Mouse (Mus musculus): ENCODE results near the gene Ift57.

The Ift57 gene

DNA sequence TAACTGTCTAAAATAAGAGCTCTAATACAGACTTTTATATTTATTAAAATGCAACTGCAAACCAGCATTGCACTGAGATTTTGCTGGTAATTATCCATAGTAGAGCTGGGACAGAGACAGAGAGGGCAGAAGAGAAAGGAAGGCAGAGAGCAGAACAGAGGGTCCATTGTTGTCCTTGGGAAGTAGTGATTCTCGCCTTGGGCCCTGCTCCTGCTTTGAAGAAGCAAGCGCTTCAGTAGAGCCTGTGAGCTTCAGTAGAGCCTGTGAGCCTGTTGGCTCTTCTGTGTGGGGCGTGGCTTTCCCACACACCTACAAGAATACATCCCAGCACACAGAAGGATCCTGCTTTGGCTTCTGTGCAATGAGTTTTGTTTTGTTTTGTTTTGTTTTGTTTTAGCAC lies 54.3 kb downstream of the Ift57 start:
- DNase-seq (ENCODE audit: low spot score), result no peak

DNA sequence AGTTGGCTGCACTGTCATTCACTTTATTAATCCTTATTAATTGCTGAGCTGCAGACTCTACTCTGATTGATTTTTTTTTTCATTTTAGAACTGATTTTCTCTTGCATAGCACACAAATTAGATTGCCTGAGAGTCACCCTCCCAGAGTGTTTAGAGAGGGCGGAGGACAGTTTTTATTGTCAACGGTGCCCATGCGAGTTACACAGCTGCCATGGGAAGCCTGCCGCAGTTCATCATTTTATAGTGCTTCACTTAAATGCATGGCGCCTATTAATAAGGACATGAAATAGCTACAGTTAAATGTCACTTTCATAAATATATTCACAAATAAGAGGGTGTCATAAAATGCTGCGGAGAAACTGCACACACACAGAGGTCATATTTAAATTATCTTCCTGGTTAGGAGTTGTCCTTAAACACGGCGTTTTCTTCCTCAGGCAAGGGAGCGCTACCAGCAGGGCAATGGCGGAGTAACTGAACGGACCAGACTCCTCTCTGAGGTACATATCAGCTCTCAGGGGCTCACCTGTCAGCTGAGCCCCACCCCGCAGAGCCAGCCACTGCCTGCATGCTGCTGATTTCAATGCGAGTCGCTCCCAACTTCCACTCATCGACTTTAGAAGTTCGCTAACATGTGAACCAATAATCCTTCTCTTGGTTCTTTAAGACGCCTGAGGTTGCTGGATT lies 61.6 kb downstream of the Ift57 start:
- no peak for DNase-seq (ENCODE audit: low spot score)

DNA sequence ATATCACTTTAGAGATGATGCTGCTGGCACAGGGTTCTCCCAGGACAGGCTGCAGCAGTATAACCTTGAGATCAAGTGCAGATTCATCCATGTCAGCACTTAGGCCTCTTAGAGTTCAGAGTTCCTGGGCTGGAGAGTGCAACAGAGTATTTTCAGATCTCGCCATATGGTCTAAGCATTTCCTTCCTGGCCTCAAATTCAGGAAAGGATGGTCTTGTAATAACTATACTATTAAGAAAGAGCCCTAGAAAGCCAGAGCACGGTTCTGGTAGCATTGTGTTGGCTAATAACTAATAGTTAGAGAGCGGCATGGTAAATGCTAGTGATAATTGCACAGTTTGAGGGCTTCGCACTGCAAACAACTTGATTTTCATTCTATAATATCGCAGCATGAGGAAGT lies 62.9 kb downstream of the Ift57 start:
- no peak for DNase-seq (ENCODE audit: low spot score)

DNA sequence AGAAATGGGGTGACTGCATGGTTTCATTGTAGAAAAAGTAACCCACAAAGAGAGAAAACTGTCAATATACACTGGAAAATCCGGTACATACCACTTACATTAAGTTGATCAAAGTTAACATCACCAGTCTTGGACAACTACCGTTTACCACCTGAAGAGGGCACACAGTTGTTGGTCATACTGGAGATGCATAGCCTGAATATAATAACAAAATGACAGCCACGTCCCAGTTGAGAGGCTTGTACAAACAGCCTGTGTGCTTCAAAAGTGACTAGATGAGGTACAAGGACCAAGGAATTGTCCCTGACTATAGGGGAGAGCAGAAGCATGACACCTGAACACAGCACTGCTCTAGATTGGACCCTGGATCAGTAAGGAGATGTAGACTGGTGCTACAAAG lies 67.3 kb downstream of the Ift57 start:
- DNase-seq (ENCODE audit: low spot score), result no peak

DNA sequence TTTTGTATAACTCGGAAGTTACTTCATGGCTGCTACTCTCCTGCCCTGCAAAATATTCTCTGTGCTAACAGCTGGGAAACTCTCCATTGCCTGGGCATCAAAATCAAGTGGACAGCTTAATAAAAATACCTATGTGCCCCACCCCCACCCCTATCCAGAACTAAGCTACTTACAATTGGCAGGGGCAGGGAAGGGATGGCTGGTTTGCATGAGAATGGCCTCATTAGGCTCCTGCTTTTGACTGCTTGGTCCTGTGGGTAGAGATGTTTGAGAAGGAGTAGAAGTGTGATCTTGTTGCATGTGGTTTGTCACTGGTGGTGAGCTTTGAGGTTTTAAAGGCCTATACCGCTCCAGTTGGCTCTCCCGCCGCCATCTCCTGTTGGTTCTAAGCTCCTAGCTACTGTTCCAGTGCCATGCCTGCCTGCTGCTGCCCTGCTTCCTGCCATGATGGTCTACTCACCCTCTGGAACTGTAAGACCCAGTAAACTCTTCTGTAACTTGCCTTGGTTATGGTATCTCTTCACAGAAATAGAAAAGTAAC lies 69.5 kb downstream of the Ift57 start:
- no peak for DNase-seq (ENCODE audit: low spot score)

DNA sequence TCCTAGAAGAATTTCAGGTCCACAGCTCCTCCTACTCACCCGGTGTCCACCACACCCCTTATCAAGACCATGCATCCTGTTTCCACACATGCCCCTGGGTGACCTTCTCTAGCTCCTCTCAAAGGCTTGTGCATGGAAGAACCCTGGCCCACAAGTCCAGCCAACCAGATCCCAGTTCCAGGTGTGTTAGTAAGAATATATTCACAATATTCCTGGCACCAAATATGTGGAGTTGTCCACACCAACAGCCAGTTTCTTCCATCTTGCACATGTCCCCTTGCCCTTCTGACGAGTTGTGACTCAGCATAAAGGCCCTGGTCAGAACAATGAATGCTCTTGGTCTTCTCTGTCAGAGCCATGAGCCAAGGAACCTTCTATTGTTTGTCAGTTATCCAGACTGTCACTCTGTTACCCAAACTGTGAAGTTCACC lies 70.8 kb downstream of the Ift57 start:
- DNase-seq (ENCODE audit: low spot score), result no peak

DNA sequence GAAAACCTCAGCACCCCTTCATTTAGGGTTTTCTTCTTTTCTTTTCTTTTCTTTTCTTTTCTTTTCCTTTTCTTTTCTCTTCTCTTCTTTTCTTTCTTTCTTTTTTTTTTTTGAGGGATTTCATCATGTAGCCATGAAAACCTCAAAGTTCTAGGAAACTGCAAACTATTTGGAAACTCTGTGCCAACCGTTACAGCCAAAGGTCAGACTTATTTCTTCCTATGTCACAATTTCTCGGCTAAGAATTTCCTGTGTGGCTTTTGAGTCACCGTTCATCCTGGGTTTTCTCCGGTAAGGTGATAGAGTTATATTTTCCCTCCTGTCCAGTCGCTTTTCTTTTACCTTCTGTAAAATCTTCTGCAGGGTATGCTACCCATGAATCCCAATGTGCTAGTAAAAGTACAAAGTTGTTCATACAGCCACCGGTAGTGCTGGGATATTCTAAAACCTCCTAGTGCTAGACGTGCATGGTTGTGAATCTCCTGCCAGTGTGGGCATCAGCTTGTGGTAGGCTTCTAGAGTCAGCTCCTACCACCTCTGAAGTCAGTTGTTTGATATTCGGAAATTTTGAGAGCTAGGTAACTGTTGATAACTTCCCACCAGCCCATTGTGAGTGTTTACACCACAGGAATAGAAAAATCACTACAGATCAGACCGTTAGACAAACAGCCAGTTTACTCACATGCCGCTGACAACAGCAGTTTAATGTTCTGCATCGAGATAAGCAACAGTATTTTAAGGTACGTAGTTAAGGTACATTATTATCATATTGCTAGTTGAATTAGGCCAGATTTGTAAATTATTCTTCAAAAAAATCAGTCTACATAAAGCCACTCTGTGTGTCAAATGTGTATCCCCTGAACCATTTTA lies 71.5 kb downstream of the Ift57 start:
- no peak for DNase-seq (ENCODE audit: low spot score)

DNA sequence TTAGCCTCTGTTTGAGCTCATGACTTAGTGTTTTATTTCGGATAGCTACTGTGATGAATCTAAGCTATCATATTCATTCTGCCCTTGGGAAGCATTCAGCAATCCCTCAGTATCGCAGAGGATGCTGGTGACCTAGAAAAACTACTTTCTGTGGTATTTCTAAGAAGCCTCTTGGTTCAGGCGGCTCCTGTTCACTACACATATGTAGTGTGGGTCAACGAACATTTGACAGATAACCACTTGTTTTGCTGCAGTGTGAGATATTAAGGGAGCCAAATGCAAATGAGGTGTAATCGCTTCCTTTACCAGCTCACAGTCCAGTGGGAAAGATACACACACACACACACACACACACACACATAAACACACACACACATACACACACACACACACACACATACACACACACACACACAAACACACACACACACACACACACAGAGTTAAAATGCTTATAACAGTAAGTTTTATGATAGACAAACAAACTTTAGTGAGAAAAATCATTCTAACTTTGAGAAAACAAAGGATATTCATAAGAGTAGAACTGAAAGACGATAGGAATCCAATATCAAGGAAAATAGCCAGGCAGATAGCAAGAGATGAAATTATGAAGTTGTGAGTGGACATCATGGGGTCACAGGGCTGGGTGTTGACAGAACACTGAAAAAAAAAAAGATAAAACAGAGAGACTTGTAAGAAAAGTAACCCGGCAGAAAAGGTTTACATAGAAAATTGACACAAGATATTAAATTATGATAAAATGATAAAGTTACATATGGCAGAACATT lies 72.8 kb downstream of the Ift57 start:
- no peak for DNase-seq (ENCODE audit: low spot score)

DNA sequence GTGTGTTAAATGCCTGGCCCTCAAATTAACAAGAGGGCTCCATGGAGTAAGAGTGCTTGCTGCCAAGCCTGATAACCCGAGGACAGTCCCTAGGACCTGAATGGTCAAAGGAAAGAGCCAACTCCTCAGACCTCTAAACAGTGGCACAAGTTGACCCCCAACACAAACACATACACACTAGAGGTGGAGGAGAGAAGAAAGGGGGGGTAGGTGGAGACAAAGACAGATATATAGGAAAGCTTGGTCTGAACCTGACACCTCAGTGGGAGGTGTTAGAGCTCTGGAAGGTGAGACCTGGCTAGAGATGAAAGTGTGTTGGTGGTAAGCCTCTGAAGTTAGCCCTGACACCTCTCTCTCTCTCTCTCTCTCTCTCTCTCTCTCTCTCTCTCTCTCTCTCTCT lies 73.5 kb downstream of the Ift57 start:
- no peak for DNase-seq (ENCODE audit: low spot score)

DNA sequence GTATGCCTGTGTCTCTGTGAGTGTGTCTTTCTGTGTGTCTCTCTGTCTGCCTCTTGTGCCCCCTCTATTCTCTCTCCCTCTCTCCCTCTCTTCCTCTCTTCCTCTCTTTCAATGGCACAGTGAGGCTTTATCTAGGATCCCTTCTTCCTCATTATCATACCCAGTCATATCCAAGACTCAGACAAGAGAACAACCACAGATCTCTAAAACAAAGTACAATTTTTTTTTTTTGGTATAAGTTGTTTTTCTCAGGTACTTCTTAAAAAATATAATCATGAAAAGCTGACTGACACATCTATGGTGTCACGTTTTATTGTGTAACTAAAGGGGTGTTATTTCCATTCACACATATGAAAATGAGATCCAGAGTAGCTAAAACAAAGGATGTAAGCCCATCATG lies 74.0 kb downstream of the Ift57 start:
- DNase-seq (ENCODE audit: low spot score), result no peak

DNA sequence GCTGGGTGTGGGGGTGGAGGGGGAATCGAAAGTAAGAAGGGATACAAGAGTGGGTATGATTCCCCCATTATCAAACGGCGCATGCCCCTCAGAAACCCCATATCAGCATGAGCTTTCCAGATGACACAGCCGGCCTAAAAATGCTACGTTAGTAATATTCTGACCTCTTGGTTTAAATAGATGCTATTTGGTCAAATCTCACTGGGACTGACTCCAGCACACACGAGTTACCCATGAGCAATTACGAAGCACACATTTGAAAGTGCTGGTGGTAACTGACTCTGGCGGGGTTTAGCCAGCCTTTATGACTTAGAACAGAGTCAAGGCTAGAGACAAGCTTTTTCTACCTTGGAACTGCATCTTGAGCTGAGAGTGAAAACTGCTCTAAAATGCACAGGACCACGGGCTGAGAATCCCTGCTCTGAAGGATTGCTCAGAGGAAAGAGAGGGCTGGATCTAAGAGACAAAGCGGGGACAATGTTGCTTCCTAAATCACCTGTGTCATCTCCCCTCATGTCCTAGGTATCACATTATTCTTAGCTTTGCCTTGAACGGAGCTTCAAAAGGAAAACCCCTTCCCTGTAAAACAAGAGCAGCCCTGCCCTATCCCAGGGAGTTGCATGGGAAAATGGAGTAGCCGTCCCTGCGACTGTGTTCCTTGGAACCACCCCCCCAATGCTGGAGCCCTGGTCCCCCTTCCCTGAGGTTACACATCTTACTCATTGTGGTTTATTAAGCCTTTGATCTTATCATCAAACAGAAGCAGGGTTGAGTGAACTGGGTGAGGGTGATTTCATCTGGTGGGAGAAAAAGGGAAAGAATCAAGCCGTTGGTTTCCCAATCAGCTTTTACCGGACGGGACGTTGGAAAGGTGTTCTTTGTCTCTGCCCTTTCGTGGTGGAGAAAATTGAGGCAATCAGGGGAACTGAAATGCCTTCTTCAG lies 75.3 kb downstream of the Ift57 start:
- no peak for DNase-seq (ENCODE audit: low spot score)

DNA sequence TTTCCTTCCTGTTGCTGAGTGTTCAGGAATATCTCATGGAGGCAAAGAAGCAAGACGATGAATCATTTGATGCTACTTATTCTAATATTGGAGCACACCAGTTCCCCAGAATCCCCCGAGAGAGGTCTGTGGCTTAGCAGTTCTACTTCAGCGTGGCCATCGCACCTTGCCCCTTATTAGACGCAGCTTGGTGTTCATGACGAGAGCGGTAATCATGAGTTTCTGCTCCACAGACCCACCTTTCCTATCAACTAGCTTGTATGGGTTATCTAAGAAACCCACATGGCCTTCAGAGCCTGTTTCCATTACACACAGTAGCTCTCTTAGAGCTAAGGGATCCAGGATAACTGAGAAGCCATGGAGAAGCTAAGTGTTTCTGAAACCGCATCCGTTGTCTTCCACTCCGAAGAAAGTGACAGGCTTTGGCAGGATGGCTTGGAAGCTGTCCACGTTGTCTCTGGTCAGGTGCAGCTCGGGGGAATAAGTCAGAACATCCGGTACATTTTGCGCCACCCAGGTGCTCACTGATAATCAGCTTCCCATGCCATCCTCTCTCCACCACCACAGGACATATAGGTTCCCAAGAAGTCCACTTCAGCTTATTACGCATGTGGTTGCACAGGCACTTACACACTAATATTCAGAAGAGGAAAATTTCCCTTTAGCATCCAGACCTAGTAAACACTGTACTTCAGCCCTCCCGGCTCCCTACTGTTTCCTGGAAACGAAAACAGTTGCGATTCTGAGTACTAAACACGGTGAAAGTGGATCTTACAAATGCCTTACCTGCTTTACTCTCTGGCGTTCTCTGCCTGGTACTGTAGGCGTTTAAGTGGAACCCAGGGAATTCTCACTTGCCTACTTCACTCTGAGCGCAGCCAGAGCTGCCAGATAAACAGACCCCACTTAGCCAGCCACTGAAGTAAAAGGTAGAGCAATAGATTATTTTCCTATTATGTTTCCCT lies 76.3 kb downstream of the Ift57 start:
- no peak for DNase-seq (ENCODE audit: low spot score)

DNA sequence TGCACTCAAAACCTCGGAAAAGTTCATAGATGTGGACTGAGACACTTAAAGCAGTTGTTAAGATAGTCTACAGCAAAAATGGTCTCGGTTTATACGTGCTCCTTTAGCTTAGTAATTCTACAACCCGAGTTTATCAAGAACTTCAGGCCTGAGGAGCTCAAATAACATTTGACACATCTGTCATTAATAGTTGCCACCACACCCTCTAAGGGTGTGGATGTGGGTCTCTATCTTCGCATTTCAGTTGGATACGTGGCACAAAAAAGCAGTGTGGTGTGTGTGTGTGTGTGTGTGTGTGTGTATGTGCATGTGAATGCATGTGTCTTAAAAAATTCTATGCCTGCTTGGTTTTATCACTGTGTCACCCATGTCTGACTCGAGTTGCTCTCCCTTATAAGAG lies 77.9 kb downstream of the Ift57 start:
- DNase-seq (ENCODE audit: low spot score), result no peak

DNA sequence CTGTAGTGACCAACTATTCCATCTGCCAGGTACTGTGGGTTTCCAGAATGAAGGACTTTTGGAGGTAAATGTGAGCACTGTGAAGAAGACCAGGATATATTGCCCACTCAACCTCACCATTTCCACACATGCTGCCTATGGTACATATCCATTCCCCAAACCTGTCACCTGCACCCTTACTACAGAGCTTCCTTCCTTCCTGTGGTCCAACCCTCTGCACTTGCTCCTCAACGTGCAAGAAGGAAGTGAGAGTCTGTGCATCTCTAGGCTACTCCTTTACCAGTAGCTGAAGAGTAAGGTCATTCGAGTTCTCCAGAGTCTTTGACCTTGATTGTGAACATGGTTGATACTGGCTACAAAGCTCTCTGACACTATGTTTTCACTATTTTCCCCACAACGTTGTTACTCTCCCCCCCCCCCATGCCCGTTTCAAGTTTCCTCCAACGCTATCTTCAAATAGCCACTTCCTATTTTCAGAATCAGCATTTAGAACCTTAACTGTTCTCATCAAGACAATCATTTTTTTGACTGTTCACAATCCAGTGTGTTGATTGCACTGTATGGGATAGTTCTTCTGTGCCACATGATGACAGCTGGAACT lies 82.6 kb downstream of the Ift57 start:
- DNase-seq (ENCODE audit: low spot score), result no peak

DNA sequence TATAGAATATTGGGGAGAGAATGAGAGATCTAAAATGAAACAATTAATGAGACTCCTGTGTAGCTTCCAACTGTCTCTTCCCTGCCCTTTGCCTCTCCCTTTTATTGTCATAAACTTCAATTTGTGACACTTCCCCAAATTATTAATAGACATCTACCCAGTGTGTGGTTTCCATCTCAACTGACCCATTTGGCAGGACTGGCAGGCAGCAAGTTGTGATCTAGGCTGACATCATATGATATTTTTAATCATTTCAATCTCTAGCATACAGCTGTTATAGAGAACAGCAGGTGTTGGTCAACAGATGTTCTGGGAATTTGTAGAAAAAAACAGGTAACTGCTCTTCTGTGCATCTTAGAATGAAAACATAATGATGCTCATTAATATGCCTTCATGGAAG lies 84.3 kb downstream of the Ift57 start:
- no peak for DNase-seq (ENCODE audit: low spot score)

DNA sequence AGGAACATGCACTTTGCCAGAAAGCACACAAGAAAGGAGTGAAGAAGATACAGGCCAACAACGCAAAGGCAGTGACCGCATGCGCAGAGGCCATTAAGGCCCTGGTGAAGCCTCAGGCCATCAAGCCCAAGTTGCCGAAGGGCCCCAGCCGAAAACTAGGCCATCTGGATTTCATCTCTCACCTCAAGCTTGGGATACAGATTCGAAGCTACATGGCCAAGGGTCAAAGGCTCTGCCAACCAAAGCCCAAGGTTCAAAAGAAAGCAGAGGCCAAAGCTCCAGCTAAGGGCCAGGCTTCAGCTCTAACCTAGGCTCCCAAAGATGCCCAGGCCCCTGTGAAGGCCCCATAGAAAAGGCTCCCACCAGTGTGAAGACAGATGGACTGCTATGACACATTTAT lies 87.1 kb downstream of the Ift57 start:
- no peak for DNase-seq (ENCODE audit: low spot score)

DNA sequence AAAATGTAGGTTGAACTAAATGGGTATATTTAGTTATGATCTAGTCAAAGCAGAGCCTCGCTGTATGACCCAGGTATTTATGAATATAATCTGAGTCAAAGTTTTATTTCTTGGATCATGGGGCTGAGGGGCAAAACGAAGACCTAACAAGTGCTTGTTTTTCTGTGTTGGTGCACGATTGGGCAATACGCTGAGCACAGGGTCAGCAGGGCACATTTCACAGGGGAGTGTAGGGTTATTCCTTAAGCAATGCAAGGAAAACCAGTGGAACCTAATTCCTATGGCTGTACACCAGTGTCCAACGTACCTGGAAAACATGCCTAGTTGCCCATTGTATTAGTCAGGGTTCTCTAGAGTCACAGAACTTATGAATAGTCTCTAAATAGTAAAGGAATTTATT lies 88.7 kb downstream of the Ift57 start:
- DNase-seq (ENCODE audit: low spot score), result no peak

DNA sequence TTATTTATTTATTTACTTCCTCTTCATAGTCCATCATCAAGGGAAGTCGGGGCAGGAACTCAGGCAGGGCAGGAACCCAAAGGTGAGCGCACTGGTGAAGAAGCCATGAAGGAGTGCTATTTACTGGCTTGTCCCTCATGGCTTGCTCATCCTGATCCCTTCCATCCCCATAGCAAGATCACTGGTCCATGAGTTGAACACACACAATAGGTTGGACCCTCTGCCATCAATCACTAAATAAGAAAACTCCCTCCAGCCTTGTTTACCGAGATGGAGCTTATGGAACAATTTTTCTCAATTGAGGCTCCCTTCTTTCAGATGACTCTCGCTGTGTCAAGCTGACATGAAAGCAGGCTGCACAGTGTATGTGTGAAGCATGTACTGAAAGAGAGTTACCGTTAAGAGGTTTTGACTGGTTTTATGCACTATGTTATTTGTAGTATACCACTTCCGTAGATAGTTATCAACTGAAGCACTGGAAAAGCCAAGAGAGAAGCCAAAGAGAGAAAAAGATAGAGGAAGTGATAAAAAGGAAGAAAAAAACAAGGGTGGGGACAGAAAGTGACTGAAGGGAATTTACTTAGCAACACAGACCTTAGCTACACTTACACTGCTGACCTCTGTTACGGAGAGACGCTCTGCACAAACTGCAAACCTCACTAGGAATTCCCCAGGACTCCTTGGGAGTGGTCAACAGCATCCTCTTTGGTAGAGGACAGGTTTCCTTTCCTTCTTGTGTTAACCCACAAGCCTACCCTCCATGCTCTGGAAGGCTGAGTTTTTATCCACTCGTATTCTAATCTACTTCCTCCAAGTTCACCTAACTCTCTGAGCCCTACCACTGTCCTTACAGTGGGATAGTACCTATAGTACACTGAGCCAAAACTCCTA lies 91.8 kb downstream of the Ift57 start:
- DNase-seq (ENCODE audit: low spot score), result no peak

DNA sequence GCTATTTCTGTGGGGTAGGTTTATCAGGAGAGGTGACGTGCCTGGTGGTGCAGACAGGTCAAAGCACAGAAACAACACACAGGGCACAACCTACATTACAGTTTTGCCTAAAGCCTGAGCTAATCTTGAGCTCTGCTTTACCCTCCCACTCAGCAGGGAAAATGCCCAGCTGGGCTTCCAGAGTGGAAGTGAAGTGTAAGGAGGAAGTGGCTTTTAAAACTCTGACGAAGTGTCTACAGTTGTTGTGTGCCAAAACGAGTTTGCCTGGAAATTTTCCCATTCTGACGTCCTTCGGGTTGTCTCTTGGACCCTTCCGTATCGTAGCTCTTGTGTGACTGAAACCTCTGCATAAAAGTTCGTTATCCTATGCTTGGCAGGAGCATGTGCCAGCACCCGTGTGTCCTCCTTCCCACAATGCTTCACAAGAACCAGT lies 93.4 kb downstream of the Ift57 start:
- DNase-seq (ENCODE audit: low spot score), result no peak

Measured in urinary bladder, postnatal 10 days (tissue).